Mouse (Mus musculus): ENCODE results near the gene Ubqln4. TPM values are rescaled to one million over a fixed set of nuclear protein-coding genes. Genes with fewer than 3 reads are reported as not detected.
"Not testable (repeated sequence)": the region's sequence is repeated elsewhere in the genome, so short reads cannot be mapped to it uniquely, and the experiment has no call there.

The Ubqln4 gene
- polyA plus RNA-seq, 1 experiment from 2014 or later: 89.2 TPM

DNA sequence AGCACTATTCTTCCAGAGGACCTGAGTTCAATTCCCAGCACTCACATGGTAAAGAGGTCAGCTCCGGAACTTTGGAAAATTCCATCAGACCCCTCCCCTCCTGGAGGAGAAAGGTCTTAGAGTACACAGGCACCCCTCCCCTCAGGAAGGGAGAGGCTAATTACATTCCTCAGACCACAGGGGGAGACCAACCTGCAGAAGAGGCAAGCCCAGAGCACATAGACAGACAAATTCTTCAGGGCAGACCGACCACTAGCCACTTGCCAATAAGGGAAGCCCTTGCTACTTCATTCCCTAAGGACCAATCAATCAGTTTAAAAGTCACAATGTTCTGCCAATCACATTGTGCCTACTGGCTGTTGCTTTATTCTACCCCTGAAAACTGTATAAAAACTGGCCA, 19.3 kb downstream of the Ubqln4 start:
- Histone ChIP-seq H3K36me3 (ENCODE audit: control insufficient read depth, insufficient read depth, low read length) (no peaks in the 10 kb centered on the region; the same call in 1 of the 2 replicates), H3K27ac (ENCODE audit: low read depth, low read length) (no peak overlapping the region), H3K4me2 (ENCODE audit: low read depth, low read length, severe bottlenecking) (no peak overlapping the region), H3K9ac (ENCODE audit: low read length) (no peak overlapping the region), H3K27me3 (ENCODE audit: control insufficient read depth, insufficient read depth, low read length) (no peaks in the 10 kb centered on the region), H3K4me3 (ENCODE audit: low read depth, low read length) (no peak overlapping the region), H3K4me1 (replicated peaks; ENCODE audit: control insufficient read depth, insufficient read depth, low read length) (no peaks in the 10 kb centered on the region), H3K9me3 (ENCODE audit: control insufficient read depth, low read length) (no peaks in the 10 kb centered on the region)
- DNase-seq (ENCODE audit: low spot score) (no peak), ATAC-seq (replicated peaks; ENCODE audit: low FRiP score) (no peak)
- WGBS: 86% methylated on average over 2 of the region's 2 CpGs

GRCm38 (mm10) chr3:88573810-88574209, 20.3 kb downstream of the Ubqln4 start:
- Histone ChIP-seq H3K9me3 (ENCODE audit: control insufficient read depth, low read length) (no peaks in the 10 kb centered on the region), H3K4me3 (ENCODE audit: low read depth, low read length) (no peak overlapping the region), H3K4me1 (replicated peaks; ENCODE audit: control insufficient read depth, insufficient read depth, low read length) (no peaks in the 10 kb centered on the region), H3K36me3 (ENCODE audit: control insufficient read depth, insufficient read depth, low read length) (no peaks in the 10 kb centered on the region), H3K27ac (ENCODE audit: low read depth, low read length) (no peak overlapping the region), H3K27me3 (ENCODE audit: control insufficient read depth, insufficient read depth, low read length) (no peaks in the 10 kb centered on the region), H3K4me2 (ENCODE audit: low read depth, low read length, severe bottlenecking) (no peak overlapping the region), H3K9ac (ENCODE audit: low read length) (no peak overlapping the region)
- DNase-seq (ENCODE audit: low spot score) (no peak), ATAC-seq (replicated peaks; ENCODE audit: low FRiP score) (no peak)
- WGBS: 89% methylated on average over 2 of the region's 2 CpGs

DNA sequence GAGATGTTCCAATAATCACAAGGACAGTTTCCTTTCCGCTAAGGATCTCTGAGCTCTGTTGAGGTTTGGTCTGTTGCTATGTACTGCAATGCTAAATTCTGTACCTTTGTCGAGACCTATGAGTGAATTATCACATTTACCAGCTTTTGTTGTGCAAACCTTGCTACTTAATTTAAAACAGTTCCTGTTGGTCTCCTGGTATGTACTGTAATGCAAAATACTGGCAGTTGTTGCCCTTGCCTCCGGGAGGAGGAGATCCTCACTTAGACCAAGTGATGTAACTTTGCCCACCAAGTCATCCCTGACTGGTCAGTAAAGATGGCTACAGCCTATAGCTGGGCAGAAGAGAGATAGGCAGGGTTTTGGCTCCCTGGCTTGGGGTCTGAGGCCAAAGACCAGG, 22.0 kb downstream of the Ubqln4 start, which contains the start of gene Ssr2:
Gene Ssr2, plus strand, starts transcription at position 337 of the 400 bp plus-strand sequence.
- Histone ChIP-seq H3K4me1 (replicated peaks; ENCODE audit: control insufficient read depth, insufficient read depth, low read length) (peaks cover 4% of the 10 kb centered on the region; the same call in 1 of the 2 replicates), H3K4me2 (ENCODE audit: low read depth, low read length, severe bottlenecking) (no peak within 1 kb of the TSS), H3K4me3 (ENCODE audit: low read depth, low read length) (no peak within 1 kb of the TSS), H3K27me3 (ENCODE audit: control insufficient read depth, insufficient read depth, low read length) (no peaks in the 10 kb centered on the region), H3K9ac (ENCODE audit: low read length) (no peak within 1 kb of the TSS), H3K9me3 (ENCODE audit: control insufficient read depth, low read length) (no peaks in the 10 kb centered on the region), H3K27ac (ENCODE audit: low read depth, low read length) (no peak within 1 kb of the TSS), H3K36me3 (ENCODE audit: control insufficient read depth, insufficient read depth, low read length) (no peaks in the 10 kb centered on the region)
- DNase-seq (ENCODE audit: low spot score): no peak
- WGBS: 85% methylated on average over 3 of the region's 3 CpGs
- no peak for ATAC-seq (replicated peaks; ENCODE audit: low FRiP score)

DNA sequence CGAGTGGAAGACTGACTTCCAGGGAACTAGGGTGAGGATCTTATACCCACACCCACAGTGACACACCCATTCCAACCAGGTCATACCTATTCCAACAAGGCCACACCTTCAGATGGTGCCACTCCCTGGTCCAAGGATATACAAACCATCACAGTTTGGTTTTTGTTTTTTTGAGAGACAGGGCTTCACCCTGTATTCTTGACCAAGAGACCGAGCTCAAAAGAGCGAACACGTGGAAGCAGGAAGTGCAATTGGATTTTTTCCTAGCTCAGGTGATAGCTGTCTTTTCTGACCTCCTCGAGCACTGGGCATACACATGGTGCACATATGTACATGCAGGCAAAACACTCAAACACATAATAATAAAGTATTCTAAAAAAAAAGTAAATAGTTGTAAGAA, 24.3 kb downstream of the Ubqln4 start:
- H3K4me1 ChIP-seq (replicated peaks; ENCODE audit: control insufficient read depth, insufficient read depth, low read length); H3K27me3 ChIP-seq (ENCODE audit: control insufficient read depth, insufficient read depth, low read length); H3K9me3 ChIP-seq (ENCODE audit: control insufficient read depth, low read length); DNase-seq (ENCODE audit: low spot score); H3K9ac ChIP-seq (ENCODE audit: low read length); ATAC-seq (replicated peaks; ENCODE audit: low FRiP score); H3K27ac ChIP-seq (ENCODE audit: low read depth, low read length); H3K4me2 ChIP-seq (ENCODE audit: low read depth, low read length, severe bottlenecking); H3K36me3 ChIP-seq (ENCODE audit: control insufficient read depth, insufficient read depth, low read length); H3K4me3 ChIP-seq (ENCODE audit: low read depth, low read length): not testable (repeated sequence)
- 89% methylated on average over 5 of the region's 5 CpGs for WGBS

GRCm38 (mm10) chr3:88578498-88579424, 25.2 kb downstream of the Ubqln4 start:
- Histone ChIP-seq H3K4me1 (replicated peaks; ENCODE audit: control insufficient read depth, insufficient read depth, low read length) (peaks cover 4% of the 10 kb centered on the region; the same call in 1 of the 2 replicates), H3K4me2 (ENCODE audit: low read depth, low read length, severe bottlenecking) (peak overlapping the region; percentile 76; the same call in 1 of the 2 replicates), H3K36me3 (ENCODE audit: control insufficient read depth, insufficient read depth, low read length) (no peaks in the 10 kb centered on the region; the same call in 1 of the 2 replicates), H3K4me3 (ENCODE audit: low read depth, low read length) (peak overlapping the region; percentile 92), H3K9me3 (ENCODE audit: control insufficient read depth, low read length) (no peaks in the 10 kb centered on the region), H3K27ac (ENCODE audit: low read depth, low read length) (no peak overlapping the region), H3K9ac (ENCODE audit: low read length) (peak overlapping the region; percentile 86; the same call in 1 of the 2 replicates), H3K27me3 (ENCODE audit: control insufficient read depth, insufficient read depth, low read length) (no peaks in the 10 kb centered on the region)
- no peak for DNase-seq (ENCODE audit: low spot score)
- ATAC-seq (replicated peaks; ENCODE audit: low FRiP score): 0 out of 2 replicates have a peak, but pooled peaks have one; percentile 44
- 54% methylated on average over 8 of the region's 8 CpGs for whole genome bisulfite sequencing

GRCm38 (mm10) chr3:88579454-88580117, 26.0 kb downstream of the Ubqln4 start:
- WGBS: under 1% methylated on average over 34 of the region's 34 CpGs
- H3K36me3 ChIP-seq (ENCODE audit: control insufficient read depth, insufficient read depth, low read length): no peaks in the 10 kb centered on the region; the same call in 1 of the 2 replicates
- H3K9me3 ChIP-seq (ENCODE audit: control insufficient read depth, low read length): no peaks in the 10 kb centered on the region
- DNase-seq (ENCODE audit: low spot score): peak; percentile 80
- peaks cover 4% of the 10 kb centered on the region; the same call in 1 of the 2 replicates for H3K4me1 ChIP-seq (replicated peaks; ENCODE audit: control insufficient read depth, insufficient read depth, low read length)
- peak overlapping the region; percentile 76 for H3K4me2 ChIP-seq (ENCODE audit: low read depth, low read length, severe bottlenecking)
- peak overlapping the region; percentile 92 for H3K4me3 ChIP-seq (ENCODE audit: low read depth, low read length)
- ATAC-seq (replicated peaks; ENCODE audit: low FRiP score): peak; percentile 82
- H3K27me3 ChIP-seq (ENCODE audit: control insufficient read depth, insufficient read depth, low read length): no peaks in the 10 kb centered on the region
- H3K27ac ChIP-seq (ENCODE audit: low read depth, low read length): no peak overlapping the region
- peak overlapping the region; percentile 86 for H3K9ac ChIP-seq (ENCODE audit: low read length)

DNA sequence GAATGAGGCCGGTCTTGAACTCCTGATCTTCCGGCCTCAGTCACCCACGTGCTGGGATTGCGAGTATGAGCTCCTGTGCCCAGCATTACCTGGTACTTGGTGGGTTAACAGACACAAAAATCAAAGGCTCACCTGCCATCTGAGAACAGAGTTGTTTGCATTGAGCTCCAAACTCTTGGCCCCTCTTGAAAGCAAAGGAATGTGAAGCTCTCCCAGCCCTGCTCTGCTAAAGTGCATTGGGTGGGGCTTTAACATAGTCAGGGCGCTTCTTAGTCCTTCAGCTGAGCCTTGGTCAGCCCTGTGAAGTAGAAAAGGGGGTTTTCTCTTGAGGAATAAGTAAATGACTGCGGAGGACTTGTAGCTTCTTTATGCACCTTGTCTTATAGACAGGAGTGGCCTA, 32.2 kb downstream of the Ubqln4 start:
- no peak overlapping the region for H3K4me2 ChIP-seq (ENCODE audit: low read depth, low read length, severe bottlenecking)
- no peak overlapping the region for H3K4me3 ChIP-seq (ENCODE audit: low read depth, low read length)
- ATAC-seq (replicated peaks; ENCODE audit: low FRiP score) (no peak), DNase-seq (ENCODE audit: low spot score) (no peak)
- H3K9me3 ChIP-seq (ENCODE audit: control insufficient read depth, low read length): no peaks in the 10 kb centered on the region
- H3K27me3 ChIP-seq (ENCODE audit: control insufficient read depth, insufficient read depth, low read length): no peaks in the 10 kb centered on the region
- no peak overlapping the region for H3K27ac ChIP-seq (ENCODE audit: low read depth, low read length)
- no peak overlapping the region for H3K9ac ChIP-seq (ENCODE audit: low read length)
- peaks cover 6% of the 10 kb centered on the region; the same call in 1 of the 2 replicates for H3K36me3 ChIP-seq (ENCODE audit: control insufficient read depth, insufficient read depth, low read length)
- 95% methylated on average over 6 of the region's 6 CpGs for WGBS
- no peaks in the 10 kb centered on the region for H3K4me1 ChIP-seq (replicated peaks; ENCODE audit: control insufficient read depth, insufficient read depth, low read length)

DNA sequence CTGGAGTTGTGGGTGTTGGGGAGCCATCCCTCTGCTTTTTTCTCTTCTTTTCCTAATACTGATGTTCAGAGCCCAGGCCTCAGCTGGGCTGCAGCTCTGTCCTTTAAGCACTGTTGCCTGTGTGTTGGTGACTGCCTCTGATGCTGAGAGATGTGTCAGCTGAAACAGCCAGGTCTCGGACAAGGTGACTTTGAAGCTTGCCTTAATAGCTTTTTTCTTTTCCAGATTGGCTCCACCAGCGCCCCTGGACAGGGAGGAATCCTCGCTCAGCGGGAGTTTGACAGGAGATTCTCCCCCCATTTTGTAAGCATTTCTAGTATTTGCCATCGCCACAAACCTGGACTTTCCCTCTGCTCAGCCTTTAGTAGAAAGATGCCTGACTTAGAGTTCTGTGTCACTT, 33.1 kb downstream of the Ubqln4 start:
- WGBS: 92% methylated on average over 5 of the region's 5 CpGs
- Histone ChIP-seq H3K27ac (ENCODE audit: low read depth, low read length) (no peak overlapping the region), H3K27me3 (ENCODE audit: control insufficient read depth, insufficient read depth, low read length) (no peaks in the 10 kb centered on the region), H3K9ac (ENCODE audit: low read length) (no peak overlapping the region), H3K9me3 (ENCODE audit: control insufficient read depth, low read length) (no peaks in the 10 kb centered on the region), H3K36me3 (ENCODE audit: control insufficient read depth, insufficient read depth, low read length) (peaks cover 6% of the 10 kb centered on the region; the same call in 1 of the 2 replicates), H3K4me2 (ENCODE audit: low read depth, low read length, severe bottlenecking) (no peak overlapping the region), H3K4me1 (replicated peaks; ENCODE audit: control insufficient read depth, insufficient read depth, low read length) (no peaks in the 10 kb centered on the region), H3K4me3 (ENCODE audit: low read depth, low read length) (no peak overlapping the region)
- no peak for DNase-seq (ENCODE audit: low spot score)
- no peak for ATAC-seq (replicated peaks; ENCODE audit: low FRiP score)

All from forebrain, embryonic 11.5 days (tissue).